8 mouse cellular contexts compared by ENCODE assay signal in the genomic region with DNA sequence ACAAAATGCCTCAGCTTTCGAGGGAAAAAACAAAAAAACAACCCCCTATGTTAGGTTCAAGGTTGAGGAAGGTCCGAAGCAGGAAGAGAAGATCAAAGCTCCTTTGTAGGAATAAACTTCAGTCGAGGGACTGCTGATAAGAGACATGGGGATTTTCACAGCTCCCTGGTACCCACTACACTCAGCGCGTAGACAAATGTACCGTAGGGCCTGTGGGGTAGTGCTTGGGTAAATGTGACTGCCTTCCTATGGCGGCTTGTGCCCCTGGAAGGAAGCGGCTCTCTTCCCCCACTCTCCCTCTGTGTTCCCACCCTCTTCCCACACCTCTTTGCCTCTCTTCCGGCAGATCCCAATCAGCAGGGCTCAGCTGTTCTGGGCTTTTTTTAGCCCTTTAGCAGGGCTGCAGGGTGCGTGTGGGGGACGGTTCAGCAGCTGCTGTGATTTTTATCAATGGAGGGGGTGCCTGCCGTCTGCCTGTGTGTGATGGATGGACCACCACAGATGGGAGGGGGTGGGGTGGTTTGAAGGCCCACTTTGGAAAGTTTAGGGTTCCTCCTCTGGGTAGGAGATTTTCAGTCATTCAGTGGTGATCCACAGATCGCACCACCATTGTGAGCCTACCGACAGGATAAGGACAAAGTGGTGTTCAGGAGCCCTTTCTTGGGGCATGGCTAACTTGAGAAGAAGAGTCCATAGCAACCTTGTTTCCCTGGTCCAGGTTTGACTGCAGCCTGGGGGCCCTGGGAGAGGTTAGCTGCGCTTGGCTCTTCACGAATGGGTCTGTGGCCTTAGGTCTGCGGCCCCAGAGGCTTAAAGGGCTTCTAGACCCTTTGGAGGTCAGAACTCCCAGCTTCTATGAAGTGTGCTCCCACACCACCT. TPM values are rescaled to one million over a fixed set of nuclear protein-coding genes. Genes with fewer than 3 reads are reported as not detected.
DNase-seq lines count a peak whose midpoint lies in the region; ATAC-seq lines count a peak whose summit lies in the region.

No protein-coding gene starts in this region.

- H3K27me3 ChIP-seq in lung, embryonic 15.5 days: peaks cover 5% of the 10 kb centered on the region; the same call in 1 of the 2 replicates
- no peaks in the 10 kb centered on the region for H3K27me3 ChIP-seq in forebrain, embryonic 12.5 days

- no peak for DNase-seq in lung, postnatal 25 days (ENCODE audit: low spot score)
- peak; percentile 44 to 60 for DNase-seq in layer of hippocampus, postnatal 10 days (ENCODE audit: low spot score in 2 of 2)
- peak; percentile 66 for DNase-seq in neural tube, embryonic 10.5 days (ENCODE audit: extremely low spot score, low spot score)
- DNase-seq in cerebellum, adult 9-10 months: no peak
- no peak for DNase-seq in cerebellum, adult 8-10 months
- no peak for DNase-seq in adrenal gland, adult 2 months

- peak; percentile 56 for ATAC-seq in lung, embryonic 15.5 days (ENCODE audit: borderline replicate concordance, extremely low read depth, low FRiP score, low TSS enrichment)
- ATAC-seq in forebrain, embryonic 12.5 days (ENCODE audit: low FRiP score): peak; percentile 57; the same call in 1 of the 2 replicates

- H3K4me2 ChIP-seq in lung, embryonic 15.5 days: no peak overlapping the region
- no peak overlapping the region for H3K4me2 ChIP-seq in forebrain, embryonic 12.5 days

- no peak overlapping the region for H3K4me3 ChIP-seq in lung, embryonic 15.5 days
- no peak overlapping the region for H3K4me3 ChIP-seq in forebrain, embryonic 12.5 days (replicated peaks)

- 16% methylated on average over 17 of the region's 17 CpGs for WGBS in lung, embryonic 15.5 days
- 57% methylated on average over 17 of the region's 17 CpGs for WGBS in forebrain, embryonic 12.5 days

- peaks cover 68% of the 10 kb centered on the region for H3K4me1 ChIP-seq in lung, embryonic 15.5 days
- peaks cover 31% of the 10 kb centered on the region for H3K4me1 ChIP-seq in forebrain, embryonic 12.5 days

- no peaks in the 10 kb centered on the region for H3K36me3 ChIP-seq in lung, embryonic 15.5 days
- H3K36me3 ChIP-seq in forebrain, embryonic 12.5 days (replicated peaks): no peaks in the 10 kb centered on the region

- peak overlapping the region; percentile 90 for H3K27ac ChIP-seq in lung, embryonic 15.5 days
- H3K27ac ChIP-seq in forebrain, embryonic 12.5 days: peak overlapping the region; percentile 68

- no peak overlapping the region for H3K9ac ChIP-seq in lung, embryonic 15.5 days
- no peak overlapping the region for H3K9ac ChIP-seq in forebrain, embryonic 12.5 days

- H3K9me3 ChIP-seq in lung, embryonic 15.5 days: no peaks in the 10 kb centered on the region
- no peaks in the 10 kb centered on the region for H3K9me3 ChIP-seq in forebrain, embryonic 12.5 days

RNA-seq across cellular contexts. Expression of a gene that starts 7.6 kb away (rescaled TPM):
- 0.13 and 0.29 TPM in 2 replicates for polyA plus RNA-seq in lung, embryonic 15.5 days (2015; fragmentation: Nextera tagmentation; extraction: Ambion mirVana)
- polyA plus RNA-seq in forebrain, embryonic 12.5 days (2016; fragmentation: Nextera tagmentation; extraction: Ambion mirVana): 0.19 TPM in 1 of 2 replicates, not detected in the other
- total RNA-seq in layer of hippocampus, postnatal 10 days (2021): not detected
- total RNA-seq in adrenal gland, adult 2 months (2021): under 1 TPM in 1 of 2 experiments, not detected in 1; 0.14 TPM
- polyA plus RNA-seq in adrenal gland, adult 2 months (2012; rRNA removed): 0.50 and 0.86 TPM in 2 replicates

RNA-seq across cellular contexts. Expression of a gene that starts 58.2 kb away (rescaled TPM):
- 0.21 and 0.42 TPM in 2 replicates for polyA plus RNA-seq in lung, embryonic 15.5 days (2015; fragmentation: Nextera tagmentation; extraction: Ambion mirVana)
- 0.04 and 0.29 TPM in 2 replicates for polyA plus RNA-seq in forebrain, embryonic 12.5 days (2016; fragmentation: Nextera tagmentation; extraction: Ambion mirVana)
- total RNA-seq in layer of hippocampus, postnatal 10 days (2021): under 1 TPM; 0.09 to 0.11 TPM
- under 1 TPM; 0.31 to 0.58 TPM for total RNA-seq in adrenal gland, adult 2 months (2021)
- 0.45 and 1.5 TPM in 2 replicates for polyA plus RNA-seq in adrenal gland, adult 2 months (2012; rRNA removed)

Comparison
In these comparisons a context has a peak if more than half of its experiments do, and no peak if none do; other contexts are left out.
1. DNase-seq: peak in layer of hippocampus, postnatal 10 days (2 of 2) and neural tube, embryonic 10.5 days (single experiment); none in lung, postnatal 25 days (single experiment), cerebellum, adult 9-10 months (single experiment), cerebellum, adult 8-10 months (single experiment) and adrenal gland, adult 2 months (single experiment).